Mouse (Mus musculus): ENCODE measurements around the gene Hmcn1.

GRCm38 (mm10) chr1:150761678-150762077 lies 231.6 kb downstream of the Hmcn1 start:
- TF ChIP-seq TAL1 (IDR thresholded peaks at IDR 0.05; ENCODE audit: low read length), result no peak
- TF ChIP-seq GATA1 (IDR thresholded peaks at IDR 0.05; ENCODE audit: low read length), result no peak
